Mouse (Mus musculus) kidney, embryonic 15.5 days (tissue): ENCODE results near the gene Htra3. TPM values are rescaled to one million over a fixed set of nuclear protein-coding genes. Genes with fewer than 3 reads are reported as not detected.
A peak's percentile ranks its signal among the peaks of the same experiment; 100 is the strongest.

ENCODE experiments used
- ATAC-seq: fragments of 200-750 bp; cut with Nextera tagmentation; replicated peaks from 2 replicates; pipeline ENCODE4 v1.8.0; 2017; ENCODE audit warnings: moderate TSS enrichment; ENCODE audit not compliant: low FRiP score
- H3K27ac ChIP-seq: fragments of 300-500 bp; sonication (generic); 2 replicates; pipeline ENCODE4 v1.5.1; 2015; ENCODE audit warnings: mild to moderate bottlenecking, inconsistent platforms
- H3K27me3 ChIP-seq: fragments of 300-500 bp; sonication (generic); 2 replicates; pipeline ENCODE4 v1.6.1; 2015; ENCODE audit warnings: inconsistent platforms
- H3K36me3 ChIP-seq: fragments of 300-500 bp; sonication (generic); 2 replicates; pipeline ENCODE4 v1.6.1; 2015; ENCODE audit warnings: inconsistent platforms
- H3K4me1 ChIP-seq: fragments of 300-500 bp; sonication (generic); 2 replicates; pipeline ENCODE4 v1.6.1; 2015; ENCODE audit warnings: inconsistent platforms
- H3K4me2 ChIP-seq: fragments of 300-500 bp; sonication (generic); 2 replicates; pipeline ENCODE4 v1.6.1; 2015; ENCODE audit warnings: moderate library complexity, mild to moderate bottlenecking, inconsistent platforms
- H3K4me3 ChIP-seq: fragments of 300-500 bp; sonication (generic); replicated peaks from 2 replicates; pipeline ENCODE4 v1.5.1; 2015; ENCODE audit warnings: mild to moderate bottlenecking, inconsistent platforms
- H3K9ac ChIP-seq: fragments of 300-500 bp; sonication (generic); 2 replicates; pipeline ENCODE4 v1.6.1; 2015; ENCODE audit warnings: mild to moderate bottlenecking, inconsistent platforms
- H3K9me3 ChIP-seq: fragments of 300-500 bp; sonication (generic); replicated peaks from 2 replicates; pipeline ENCODE4 v1.6.1; 2016; ENCODE audit warnings: inconsistent platforms
- WGBS: fragments of 180-500 bp; shearing (Covaris S2); methylation state at CpG from one replicate; pipeline ENCODE4 v1.1.7; 2015; ENCODE audit warnings: mixed read lengths; 5-methylcytosine and 5-hydroxymethylcytosine counted together
- polyA plus RNA-seq: library from polyadenylated mRNA; unstranded; fragments of >200 nt; fragmentation: Nextera tagmentation; extraction: Ambion mirVana; gene quantifications from 2 replicates; pipeline ENCODE4 v1.2.1, GENCODE M21; 2015

Htra3 gene
- polyA plus RNA-seq, 1 experiment from 2014 or later: 16.4 TPM

- H3K9ac ChIP-seq: no peak overlapping the region
- 46% methylated on average over 4 of the region's 4 CpGs for WGBS
- 0 out of 2 replicates have a peak, but pooled peaks have one; percentile 12 for ATAC-seq
- 0 out of 2 replicates have a peak overlapping the region, but pooled peaks have one; percentile 14 for H3K27ac ChIP-seq
- H3K4me2 ChIP-seq: no peak overlapping the region
- H3K36me3 ChIP-seq: no peaks in the 10 kb centered on the region
- H3K4me3 ChIP-seq: no peak overlapping the region
- H3K9me3 ChIP-seq: no peaks in the 10 kb centered on the region
- no peaks in the 10 kb centered on the region for H3K27me3 ChIP-seq
- peaks cover 34% of the 10 kb centered on the region for H3K4me1 ChIP-seq
Observed at GRCm38 (mm10) chr5:35647562-35647961, 32.0 kb downstream of the Htra3 start.

GRCm38 (mm10) chr5:35646927-35647326, 32.7 kb downstream of the Htra3 start:
- Histone ChIP-seq H3K36me3 (no peaks in the 10 kb centered on the region), H3K27ac (no peak overlapping the region), H3K9me3 (no peaks in the 10 kb centered on the region), H3K4me3 (no peak overlapping the region), H3K4me2 (no peak overlapping the region), H3K9ac (no peak overlapping the region), H3K4me1 (peaks cover 41% of the 10 kb centered on the region), H3K27me3 (no peaks in the 10 kb centered on the region)
- 92% methylated on average over 1 of the region's 1 CpGs for WGBS
- ATAC-seq: no peak

- H3K9ac ChIP-seq: no peak overlapping the region
- no peaks in the 10 kb centered on the region for H3K9me3 ChIP-seq
- 82% methylated on average over 6 of the region's 6 CpGs for WGBS
- no peaks in the 10 kb centered on the region for H3K36me3 ChIP-seq
- no peak for ATAC-seq
- no peaks in the 10 kb centered on the region for H3K27me3 ChIP-seq
- no peak overlapping the region for H3K4me3 ChIP-seq
- no peak overlapping the region for H3K4me2 ChIP-seq
- peaks cover 49% of the 10 kb centered on the region for H3K4me1 ChIP-seq
- no peak overlapping the region for H3K27ac ChIP-seq
Observed at GRCm38 (mm10) chr5:35645938-35646493, 33.6 kb downstream of the Htra3 start.

GRCm38 (mm10) chr5:35644082-35644481, 35.5 kb downstream of the Htra3 start:
- H3K4me2 ChIP-seq: no peak overlapping the region
- H3K4me1 ChIP-seq: peaks cover 49% of the 10 kb centered on the region
- no peak overlapping the region for H3K9ac ChIP-seq
- H3K36me3 ChIP-seq: no peaks in the 10 kb centered on the region
- H3K27me3 ChIP-seq: no peaks in the 10 kb centered on the region
- 46% methylated on average over 4 of the region's 4 CpGs for WGBS
- no peak overlapping the region for H3K27ac ChIP-seq
- H3K4me3 ChIP-seq: no peak overlapping the region
- H3K9me3 ChIP-seq: no peaks in the 10 kb centered on the region
- no peak for ATAC-seq

- Histone ChIP-seq H3K36me3 (no peaks in the 10 kb centered on the region), H3K4me1 (peaks cover 49% of the 10 kb centered on the region), H3K4me3 (no peak overlapping the region), H3K9ac (no peak overlapping the region), H3K4me2 (no peak overlapping the region), H3K9me3 (no peaks in the 10 kb centered on the region), H3K27me3 (no peaks in the 10 kb centered on the region), H3K27ac (no peak overlapping the region)
- ATAC-seq: no peak
- WGBS: 85% methylated on average over 9 of the region's 9 CpGs
Observed at GRCm38 (mm10) chr5:35643401-35644048, 36.1 kb downstream of the Htra3 start.

- WGBS: 22% methylated on average over 10 of the region's 10 CpGs
Observed at GRCm38 (mm10) chr5:35641961-35642584, 37.5 kb downstream of the Htra3 start.

GRCm38 (mm10) chr5:35636016-35636415, 43.6 kb downstream of the Htra3 start:
- no peak overlapping the region for H3K4me2 ChIP-seq
- H3K4me3 ChIP-seq: no peak overlapping the region
- H3K36me3 ChIP-seq: no peaks in the 10 kb centered on the region
- H3K4me1 ChIP-seq: no peaks in the 10 kb centered on the region
- no peak overlapping the region for H3K27ac ChIP-seq
- no peak overlapping the region for H3K9ac ChIP-seq
- no peak for ATAC-seq
- H3K27me3 ChIP-seq: no peaks in the 10 kb centered on the region
- WGBS: 75% methylated on average over 2 of the region's 2 CpGs
- H3K9me3 ChIP-seq: no peaks in the 10 kb centered on the region

More at GRCm38 (mm10) chr5:35641961-35642584, 37.5 kb downstream of the Htra3 start:
- H3K9me3 ChIP-seq: no peaks in the 10 kb centered on the region
- peaks cover 37% of the 10 kb centered on the region for H3K4me1 ChIP-seq
- peak overlapping the region; percentile 72 for H3K27ac ChIP-seq
- H3K4me2 ChIP-seq: no peak overlapping the region
- peak; percentile 77 for ATAC-seq
- H3K27me3 ChIP-seq: no peaks in the 10 kb centered on the region
- H3K9ac ChIP-seq: no peak overlapping the region
- no peak overlapping the region for H3K4me3 ChIP-seq
- no peaks in the 10 kb centered on the region for H3K36me3 ChIP-seq

GRCm38 (mm10) chr5:35632841-35633240, 46.7 kb downstream of the Htra3 start:
- no peak overlapping the region for H3K4me3 ChIP-seq
- WGBS: 84% methylated on average over 6 of the region's 6 CpGs
- no peak for ATAC-seq

GRCm38 (mm10) chr5:35631755-35632154, 47.8 kb downstream of the Htra3 start:
- WGBS: 69% methylated on average over 5 of the region's 5 CpGs
- Histone ChIP-seq H3K9me3 (no peaks in the 10 kb centered on the region), H3K4me2 (no peak overlapping the region), H3K27ac (no peak overlapping the region), H3K4me1 (no peaks in the 10 kb centered on the region), H3K27me3 (no peaks in the 10 kb centered on the region), H3K4me3 (no peak overlapping the region), H3K9ac (no peak overlapping the region), H3K36me3 (no peaks in the 10 kb centered on the region)
- no peak for ATAC-seq

More at GRCm38 (mm10) chr5:35632841-35633240, 46.7 kb downstream of the Htra3 start:
- Histone ChIP-seq H3K9me3 (no peaks in the 10 kb centered on the region), H3K4me1 (no peaks in the 10 kb centered on the region), H3K27ac (no peak overlapping the region), H3K36me3 (no peaks in the 10 kb centered on the region), H3K9ac (no peak overlapping the region), H3K4me2 (no peak overlapping the region), H3K27me3 (no peaks in the 10 kb centered on the region)

GRCm38 (mm10) chr5:35631224-35631623, 48.4 kb downstream of the Htra3 start:
- H3K27ac ChIP-seq: no peak overlapping the region
- H3K9me3 ChIP-seq: no peaks in the 10 kb centered on the region
- H3K9ac ChIP-seq: no peak overlapping the region
- ATAC-seq: no peak
- H3K4me2 ChIP-seq: no peak overlapping the region
- no peaks in the 10 kb centered on the region for H3K4me1 ChIP-seq
- H3K4me3 ChIP-seq: no peak overlapping the region
- 81% methylated on average over 3 of the region's 3 CpGs for WGBS
- H3K27me3 ChIP-seq: no peaks in the 10 kb centered on the region
- H3K36me3 ChIP-seq: no peaks in the 10 kb centered on the region

GRCm38 (mm10) chr5:35630706-35631105, 48.9 kb downstream of the Htra3 start:
- Histone ChIP-seq H3K4me3 (no peak overlapping the region), H3K36me3 (no peaks in the 10 kb centered on the region), H3K4me1 (0 out of 2 replicates have a peak, but pooled peaks cover 3% of the 10 kb centered on the region), H3K4me2 (no peak overlapping the region), H3K27ac (no peak overlapping the region), H3K9ac (no peak overlapping the region), H3K27me3 (no peaks in the 10 kb centered on the region), H3K9me3 (no peaks in the 10 kb centered on the region)
- WGBS: 87% methylated on average over 1 of the region's 1 CpGs
- no peak for ATAC-seq

- Histone ChIP-seq H3K36me3 (no peaks in the 10 kb centered on the region), H3K4me1 (0 out of 2 replicates have a peak, but pooled peaks cover 3% of the 10 kb centered on the region), H3K9ac (no peak overlapping the region), H3K27me3 (no peaks in the 10 kb centered on the region), H3K4me2 (no peak overlapping the region), H3K4me3 (no peak overlapping the region), H3K9me3 (no peaks in the 10 kb centered on the region), H3K27ac (no peak overlapping the region)
- no peak for ATAC-seq
Observed at GRCm38 (mm10) chr5:35629333-35629732, 50.2 kb downstream of the Htra3 start.
